Mouse (Mus musculus) MEL (cell line): ENCODE data around the gene Rbm33.

Experiments
- GATA1 ChIP-seq: IDR thresholded peaks from 2 replicates; pipeline ENCODE4 v1.6.1; 2011; ENCODE audit warnings: low read depth, low read length, improper control_type of control experiment
- USF1 ChIP-seq: IDR thresholded peaks from 2 replicates; pipeline ENCODE4 v1.6.1; 2014; ENCODE audit warnings: low read depth, mild to moderate bottlenecking, inconsistent platforms, low read length, improper control_type of control experiment, moderate library complexity

DNA sequence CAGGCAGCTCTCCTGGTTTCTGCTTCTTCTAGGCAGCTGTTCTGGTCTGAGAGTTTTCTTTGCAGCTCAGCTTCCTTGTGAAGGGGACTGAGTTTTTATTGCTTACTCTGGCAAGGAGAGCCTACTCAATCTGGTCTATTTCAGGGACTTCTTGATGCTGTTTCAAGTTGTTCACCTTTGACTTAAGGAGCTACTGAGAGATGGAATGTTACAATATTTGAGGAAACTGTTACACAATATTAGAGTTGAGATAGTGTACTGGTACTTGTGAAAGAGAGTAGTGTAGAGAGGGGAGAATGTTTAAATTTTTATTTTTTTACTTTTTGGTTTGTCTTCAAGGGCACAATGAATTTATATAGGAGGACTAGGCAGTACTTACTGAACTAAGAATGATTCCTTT, 53.9 kb downstream of the Rbm33 start:
- TF ChIP-seq USF1 = no peak
- TF ChIP-seq GATA1 = no peak
